Mouse (Mus musculus) ovary, postnatal 10 days (tissue): ENCODE data around the gene Cenpa.
"Not testable (repeated sequence)": the region's sequence is repeated elsewhere in the genome, so short reads cannot be mapped to it uniquely, and the experiment has no call there.

Experiments
- DNase-seq: peaks from one replicate; pipeline ENCODE4 v3.0.0; 2022; ENCODE audit warnings: low spot score

The Cenpa gene

DNA sequence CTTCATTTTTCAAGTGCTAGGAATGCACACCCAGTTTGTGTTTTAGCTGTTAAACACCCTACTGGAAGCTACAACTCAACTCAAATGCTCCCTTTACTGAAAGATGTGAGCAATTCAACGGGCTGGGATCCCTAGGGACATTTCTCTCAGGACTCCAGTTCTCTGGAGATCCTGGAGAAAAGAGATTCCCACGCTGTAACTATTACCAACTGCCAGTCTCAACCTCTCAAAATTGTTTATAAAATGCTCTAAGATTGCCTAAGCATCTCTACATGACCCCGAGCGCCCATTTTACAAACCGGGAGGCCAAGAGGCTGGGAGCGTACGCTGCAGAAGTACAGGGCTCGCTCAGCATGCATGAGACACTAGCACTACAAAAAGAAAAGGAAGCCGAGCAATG is 19.2 kb upstream of the Cenpa start:
- DNase-seq = no peak

DNA sequence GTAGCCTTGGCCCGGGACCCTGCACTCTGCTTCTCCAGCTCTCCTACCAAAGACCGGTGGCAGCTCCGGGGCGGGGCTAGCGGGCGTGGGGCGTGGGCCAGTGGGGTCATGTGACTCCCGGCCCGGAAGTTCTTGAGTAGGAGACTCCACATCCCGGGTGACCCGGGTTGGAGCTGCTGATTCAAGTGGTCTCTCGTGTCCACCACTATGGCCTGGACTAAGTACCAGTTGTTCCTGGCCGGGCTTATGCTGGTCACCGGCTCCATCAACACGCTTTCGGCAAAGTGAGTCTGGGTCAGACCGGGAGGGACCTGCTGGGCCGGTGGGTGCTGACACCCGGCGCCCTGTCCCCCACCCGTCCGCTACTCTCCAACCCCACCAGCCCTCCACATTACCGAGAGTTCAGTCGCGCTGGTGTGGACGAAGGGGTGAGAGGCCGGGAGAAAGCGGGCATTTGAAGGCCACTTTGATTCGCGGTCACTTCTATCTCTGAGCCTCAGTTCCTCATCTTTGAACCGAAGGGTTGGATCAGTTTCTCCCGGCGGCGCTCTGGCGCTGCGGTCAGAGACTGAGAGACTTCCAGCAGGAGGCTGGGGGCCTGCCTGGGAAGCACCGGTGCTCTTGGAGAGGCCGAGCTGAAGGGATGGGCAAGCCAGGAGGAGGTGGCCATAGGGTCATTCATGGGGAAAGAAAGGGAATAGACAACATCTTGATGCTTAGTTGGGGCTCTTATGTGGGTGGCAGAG is 18.6 kb upstream of the Cenpa start, which contains the start of gene Slc35f6:
Gene Slc35f6 (plus strand): TSS at position 119 of the 746 bp plus-strand sequence.
- DNase-seq = peak; percentile 81

GRCm38 (mm10) chr5:30649558-30649957 is 17.0 kb upstream of the Cenpa start:
- DNase-seq = no peak

DNA sequence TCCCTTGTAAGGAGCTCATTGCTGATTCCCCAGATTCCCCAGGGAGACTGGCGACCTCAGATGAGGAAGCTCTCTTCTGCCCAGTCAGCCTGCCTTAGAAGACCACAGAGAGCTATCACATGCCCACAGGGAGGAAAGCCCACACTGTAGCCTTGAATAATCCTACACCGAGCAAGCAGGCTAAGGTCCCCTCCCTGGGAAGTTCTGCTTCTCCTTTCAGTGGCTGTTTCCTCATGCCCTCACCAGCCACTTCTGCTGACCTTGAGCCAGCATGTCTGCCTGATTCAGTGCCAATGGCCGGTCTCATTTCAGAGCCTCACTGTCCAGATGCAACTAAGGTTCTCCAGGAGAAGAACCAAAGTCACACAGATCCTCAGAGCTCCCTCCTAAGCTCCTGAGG is 15.8 kb upstream of the Cenpa start:
- DNase-seq = no peak

DNA sequence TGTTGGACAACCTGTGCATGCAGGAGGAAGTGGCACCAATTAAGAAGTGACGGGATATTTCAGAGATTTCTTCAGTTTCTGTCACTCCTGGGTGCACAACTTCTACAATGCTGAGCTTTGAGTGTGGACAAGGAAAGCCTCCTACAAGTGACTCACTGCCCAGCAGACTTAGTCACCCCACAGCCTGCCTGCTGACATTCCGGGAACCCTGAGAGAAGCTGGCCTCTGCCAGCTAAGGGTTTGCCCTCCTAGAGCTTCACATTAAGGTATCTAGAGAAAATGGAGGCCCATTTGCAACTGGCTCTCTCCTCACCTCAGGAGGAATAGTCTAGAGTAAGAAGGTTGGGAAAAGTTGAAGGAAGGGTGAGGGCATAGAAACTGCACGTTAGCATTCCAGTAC is 15.0 kb upstream of the Cenpa start:
- no peak for DNase-seq

- DNase-seq = no peak
Measured at GRCm38 (mm10) chr5:30653246-30653645, 13.3 kb upstream of the Cenpa start.

DNA sequence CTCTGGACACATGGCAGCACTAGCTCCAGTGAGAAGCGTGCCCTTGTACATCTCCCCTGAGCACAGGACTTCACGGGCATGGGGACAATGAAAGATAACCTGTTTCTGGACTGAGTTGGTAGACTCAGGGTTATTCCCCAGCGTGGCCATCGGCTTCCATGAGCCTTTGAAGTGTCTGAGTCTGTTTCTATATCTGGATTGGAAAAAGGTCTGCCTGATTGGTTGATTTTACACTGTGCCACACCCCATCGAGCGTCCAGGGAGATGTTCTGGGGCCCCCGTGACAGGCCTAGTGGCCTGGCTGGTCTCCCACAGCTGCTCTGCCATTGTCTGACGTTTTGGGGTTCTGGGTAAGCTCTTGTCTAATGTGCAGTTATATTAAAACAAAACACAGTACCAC is 11.5 kb upstream of the Cenpa start:
- no peak for DNase-seq

- no peak for DNase-seq
Measured at GRCm38 (mm10) chr5:30655526-30656195, 10.9 kb upstream of the Cenpa start.

DNA sequence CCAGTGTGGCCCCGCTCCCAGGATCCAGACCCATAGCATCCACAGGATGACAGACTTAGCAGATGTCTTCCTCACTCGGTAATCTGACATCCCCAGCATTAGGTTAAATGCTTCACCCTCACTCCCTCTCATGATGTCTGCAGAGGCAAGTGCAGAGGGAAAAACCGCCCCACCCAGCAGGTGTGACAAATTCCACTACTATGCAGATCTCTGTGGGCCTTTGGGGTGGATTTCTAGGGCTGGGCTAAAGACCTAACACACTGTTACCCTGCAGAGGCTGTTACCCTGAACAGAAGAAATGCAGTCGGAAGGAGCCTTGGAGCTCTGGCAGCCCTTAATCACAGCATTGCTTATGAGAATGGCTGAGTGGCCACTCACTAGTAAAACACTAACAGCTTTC is 7.5 kb upstream of the Cenpa start:
- DNase-seq = no peak

DNA sequence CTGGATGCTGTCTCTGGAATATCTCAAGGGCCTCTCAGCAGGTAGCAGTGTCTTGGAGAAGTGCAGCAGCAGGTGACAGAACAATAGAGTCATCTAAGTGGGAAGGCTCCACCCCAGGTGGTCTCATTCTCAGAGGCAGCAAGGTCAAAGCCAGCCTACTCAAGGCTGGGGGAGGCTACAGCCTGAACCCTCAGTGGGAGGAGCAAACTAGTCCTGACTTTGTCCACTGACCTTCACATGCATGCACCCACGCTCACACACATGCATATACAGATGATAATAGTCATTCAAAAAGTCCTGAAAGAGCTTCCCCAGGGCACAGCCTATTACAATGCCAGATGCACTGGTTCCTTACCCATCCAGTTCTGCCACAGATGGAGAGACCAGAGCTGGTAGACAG is 6.3 kb upstream of the Cenpa start:
- no peak for DNase-seq

DNA sequence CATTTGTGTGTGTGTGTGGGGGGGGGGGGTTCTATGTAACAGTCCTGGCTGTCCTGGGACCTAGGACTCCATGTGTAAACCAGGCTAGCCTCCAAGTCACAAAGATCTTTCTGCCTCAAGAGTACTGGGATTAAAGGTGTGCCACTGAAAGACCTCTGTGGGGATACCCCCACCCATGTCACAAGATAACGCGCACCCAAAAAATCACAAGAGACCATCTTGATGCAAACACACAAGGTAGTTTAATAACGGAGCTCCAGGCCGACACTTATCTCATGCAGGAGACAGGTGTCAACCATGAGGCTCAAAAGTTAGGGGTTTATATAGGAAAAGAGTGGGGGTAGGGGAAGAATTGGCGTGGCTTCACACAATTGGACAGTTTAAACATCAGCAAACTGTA is 5.8 kb upstream of the Cenpa start:
- DNase-seq = no peak

GRCm38 (mm10) chr5:30665360-30665759 is 1.2 kb upstream of the Cenpa start:
- no peak for DNase-seq

DNA sequence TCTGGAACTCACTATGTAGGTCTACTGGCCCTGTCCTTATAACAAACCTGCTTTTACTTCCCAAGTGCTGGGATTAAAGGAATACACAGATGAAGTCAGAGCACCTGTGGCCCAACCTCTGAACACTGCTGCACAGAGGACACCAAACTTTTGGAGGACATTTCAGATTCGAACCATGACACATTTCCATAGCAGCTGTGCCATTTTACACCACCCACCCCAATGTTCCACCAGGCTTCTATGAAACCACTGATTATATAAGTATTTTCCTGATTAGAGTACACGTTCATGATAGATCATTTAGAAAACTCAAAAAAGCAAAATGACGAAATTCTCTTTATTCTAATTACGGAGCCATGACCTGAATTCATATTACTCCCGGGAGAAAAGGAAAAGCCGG is 609 bp upstream of the Cenpa start:
- DNase-seq = no peak

GRCm38 (mm10) chr5:30667215-30667614 is 638 bp downstream of the Cenpa start:
- DNase-seq = no peak

- DNase-seq = no peak
Measured at GRCm38 (mm10) chr5:30667686-30668085, 1.1 kb downstream of the Cenpa start.

DNA sequence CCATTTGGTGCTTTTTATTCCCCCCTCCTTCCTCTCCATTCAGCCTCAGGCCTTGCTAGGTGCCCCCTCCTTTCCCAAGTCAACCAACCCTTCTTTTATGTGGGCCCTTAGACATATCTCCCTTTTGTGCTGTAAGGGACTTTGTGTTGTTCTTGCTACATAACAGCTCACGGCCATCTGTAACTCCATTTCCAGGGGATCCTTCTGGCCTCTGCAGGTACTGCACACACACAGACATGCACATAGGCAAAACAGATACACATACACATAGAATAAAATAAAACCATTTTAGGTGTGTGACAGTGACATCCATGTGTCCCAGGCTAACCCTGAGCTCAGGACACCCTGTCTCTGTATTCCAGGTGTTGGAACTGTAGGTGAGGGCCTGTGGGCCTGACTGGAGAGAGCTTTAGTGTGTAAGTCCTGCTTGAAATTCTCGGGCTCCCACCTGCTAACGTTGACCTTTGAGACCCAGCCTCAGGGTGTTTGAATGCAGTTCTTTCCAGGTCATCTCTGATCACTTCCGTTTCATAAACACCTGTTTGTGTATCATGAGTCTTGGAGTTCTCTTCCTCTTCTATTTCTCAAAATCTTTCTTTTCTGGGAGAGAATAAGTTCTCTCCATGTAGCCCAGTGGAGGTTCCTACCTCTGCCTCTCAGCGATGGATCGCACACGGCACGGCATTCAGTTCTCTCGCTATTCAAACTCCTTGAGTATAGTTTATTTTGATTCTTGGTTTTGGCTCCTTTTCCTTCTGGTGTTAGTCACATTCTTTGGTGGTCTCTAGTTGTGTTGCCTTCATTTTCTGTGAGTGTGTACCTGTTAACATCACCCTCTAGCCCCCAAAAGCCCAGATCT is 2.3 kb downstream of the Cenpa start:
- no peak for DNase-seq

DNA sequence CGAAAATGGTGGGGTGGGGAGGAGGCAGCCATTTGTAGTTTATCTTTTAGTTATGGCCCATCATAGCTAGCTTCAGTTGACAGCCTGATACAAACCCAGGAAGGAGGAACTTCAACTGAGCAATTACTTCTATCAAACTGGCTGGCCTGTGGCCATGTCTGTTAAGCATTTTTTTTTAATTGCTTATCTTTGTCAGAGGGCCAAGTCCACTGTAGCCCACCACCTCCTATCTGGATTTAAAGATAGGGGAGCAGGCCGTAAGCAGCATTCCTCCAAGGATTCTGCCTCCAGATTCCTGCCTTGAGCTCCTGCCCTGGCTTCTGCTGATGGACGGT is 2.9 kb downstream of the Cenpa start:
- DNase-seq = no peak

DNA sequence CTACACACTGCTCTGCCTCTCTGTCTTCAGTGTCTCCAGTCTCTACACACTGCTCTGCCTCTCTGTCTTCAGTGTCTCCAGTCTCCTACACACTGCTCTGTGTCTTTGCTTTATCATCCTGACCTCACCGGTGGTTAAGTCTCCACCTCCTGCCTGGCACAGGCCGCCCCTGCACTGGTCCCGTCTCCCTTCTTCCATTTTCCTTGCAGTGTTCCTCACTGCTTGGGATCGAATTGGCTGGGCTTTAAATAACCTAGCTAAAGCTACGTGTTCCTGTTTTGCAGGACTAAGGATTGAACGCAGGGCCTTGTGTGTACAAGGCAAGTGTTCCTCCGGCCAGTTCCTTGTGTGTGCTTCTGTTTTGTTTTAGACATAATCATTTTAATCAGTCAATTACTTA is 3.5 kb downstream of the Cenpa start:
- DNase-seq = no peak

DNA sequence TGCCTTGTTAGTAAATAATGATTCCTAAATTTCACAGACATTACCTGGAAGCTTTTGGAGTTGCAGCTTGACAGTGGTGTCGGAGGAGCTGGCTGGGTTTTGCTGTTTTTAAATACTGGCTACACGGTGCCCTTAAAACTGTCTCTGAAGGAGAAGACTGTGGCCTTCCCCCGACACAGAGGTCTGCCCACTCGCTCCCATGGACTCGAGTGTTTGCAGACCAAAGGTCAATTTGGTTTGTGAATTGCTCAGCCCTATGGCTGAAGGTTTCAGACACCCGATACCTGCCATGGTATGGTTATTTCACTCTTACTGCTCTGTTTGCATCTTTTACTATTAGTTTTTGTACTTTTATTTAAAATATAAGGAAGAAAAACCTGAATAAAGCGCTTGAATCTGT is 7.4 kb downstream of the Cenpa start:
- DNase-seq = no peak

DNA sequence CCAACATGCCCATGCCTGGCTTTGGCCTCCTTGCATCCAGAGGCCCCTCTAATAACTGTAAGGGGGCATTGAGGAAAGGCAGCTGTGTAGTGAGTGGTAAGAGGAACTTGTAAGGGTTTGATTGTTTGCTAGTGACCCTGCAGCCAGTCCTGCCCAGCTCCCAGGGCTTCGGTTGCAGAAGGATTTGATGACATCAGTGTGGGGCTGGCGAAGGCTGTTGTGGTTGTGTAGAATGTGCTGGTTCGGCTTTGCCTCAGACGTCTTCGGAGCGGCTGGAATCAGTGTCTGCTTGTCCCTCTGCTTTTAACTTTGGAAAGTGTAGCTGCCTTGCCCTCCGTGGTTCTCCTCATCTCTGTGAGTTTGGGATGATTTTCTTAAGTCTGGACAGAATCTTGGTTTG is 10.2 kb downstream of the Cenpa start:
- DNase-seq = no peak

GRCm38 (mm10) chr5:30678069-30678468 is 11.5 kb downstream of the Cenpa start:
- DNase-seq = not testable (repeated sequence)

DNA sequence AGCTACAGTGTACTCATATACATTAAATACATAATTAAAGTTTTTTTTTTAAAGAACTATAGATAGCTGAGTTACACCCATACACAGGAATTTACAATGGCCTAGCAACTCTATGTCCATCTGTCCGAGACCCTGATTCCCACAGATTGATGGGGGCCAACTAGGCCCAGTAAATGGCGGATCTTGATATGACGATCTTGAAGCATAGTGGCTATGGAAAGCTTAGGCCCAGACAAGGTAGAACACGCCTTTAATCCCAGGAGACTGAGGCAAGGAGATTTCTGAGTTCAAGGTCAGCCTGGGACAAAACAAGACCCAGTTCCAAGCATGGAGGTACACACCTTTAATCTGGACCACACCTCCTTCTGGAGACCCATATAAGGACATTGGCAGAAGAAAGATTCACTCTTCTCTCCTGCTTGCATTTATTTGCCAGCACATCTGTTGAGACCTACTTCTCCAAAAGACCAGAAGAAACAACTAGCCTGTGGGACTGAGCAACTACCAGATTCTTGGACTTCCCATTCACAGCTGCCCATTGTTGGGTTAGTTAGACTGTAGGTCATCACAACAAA is 12.2 kb downstream of the Cenpa start:
- no peak for DNase-seq

DNA sequence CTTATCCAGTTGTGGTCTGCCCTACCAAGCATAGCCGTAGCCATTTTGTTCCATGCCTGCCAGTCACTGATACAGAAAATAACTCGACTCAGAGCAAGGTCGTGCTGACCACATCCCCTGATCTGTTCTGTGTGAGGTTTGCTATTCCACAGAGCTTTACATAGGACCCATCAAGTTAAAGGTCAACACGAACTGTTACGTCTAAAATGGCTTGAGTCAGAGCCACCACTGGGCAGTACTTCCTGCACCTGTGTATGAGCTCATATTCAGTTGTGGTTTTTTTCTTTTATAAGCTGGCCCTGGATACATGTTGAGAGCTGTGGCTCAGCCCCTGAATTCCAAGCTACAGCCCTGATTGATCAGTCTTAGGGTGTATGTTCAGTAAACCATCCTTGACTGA is 13.0 kb downstream of the Cenpa start:
- no peak for DNase-seq
